Mouse (Mus musculus): ENCODE results near the gene Mrpl58. TPM values are rescaled to one million over a fixed set of nuclear protein-coding genes. Genes with fewer than 3 reads are reported as not detected.

Mrpl58 gene
- total and polyA plus RNA-seq, 2 experiments from 2014 or later: 107 to 224 TPM

DNA sequence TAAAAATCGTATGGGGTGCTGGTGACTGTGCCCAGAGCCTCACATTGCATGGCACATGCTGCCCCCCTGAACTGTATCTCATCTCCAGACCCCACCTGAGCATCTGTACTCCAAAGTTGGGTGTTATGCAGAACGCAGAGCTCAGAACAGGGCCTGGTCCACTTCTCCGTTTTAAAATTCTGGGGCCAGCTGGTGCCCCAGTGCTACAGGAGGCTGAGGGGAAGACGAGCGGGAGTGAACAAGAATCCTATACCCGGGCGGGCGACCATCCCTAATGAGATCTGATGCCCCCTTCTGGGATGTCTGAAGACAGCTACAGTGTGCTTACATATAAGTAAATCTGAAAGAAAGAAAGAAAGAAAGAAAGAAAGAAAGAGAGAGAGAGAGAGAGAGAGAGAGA lies 57.4 kb downstream of the Mrpl58 start:
- ATAC-seq (ENCODE audit: insufficient read depth, low read depth) (no peak), DNase-seq (ENCODE audit: low spot score) (no peak)
- 31% methylated on average over 8 of the region's 8 CpGs for WGBS
- TF ChIP-seq EP300 (IDR thresholded peaks at IDR 0.05; ENCODE audit: low read depth) (no peak), CTCF (IDR thresholded peaks at IDR 0.05; ENCODE audit: low read depth) (no peak)
- H3K36me3 ChIP-seq (replicated peaks; ENCODE audit: control insufficient read depth, insufficient read depth, low read length): no peaks in the 10 kb centered on the region
- peaks cover 5% of the 10 kb centered on the region; the same call in 1 of the 2 replicates for H3K4me1 ChIP-seq (ENCODE audit: control insufficient read depth, insufficient read depth)
- no peaks in the 10 kb centered on the region for H3K9me3 ChIP-seq (replicated peaks; ENCODE audit: control insufficient read depth, low read length)
- H3K4me3 ChIP-seq (ENCODE audit: low read depth, low read length): no peak overlapping the region
- H3K4me2 ChIP-seq (ENCODE audit: low read depth, low read length): no peak overlapping the region
- no peaks in the 10 kb centered on the region for H3K27me3 ChIP-seq (ENCODE audit: control insufficient read depth, insufficient read depth, low read length)
- no peak overlapping the region for H3K9ac ChIP-seq (replicated peaks; ENCODE audit: low read depth, low read length)
- H3K27ac ChIP-seq (ENCODE audit: low read depth): no peak overlapping the region

DNA sequence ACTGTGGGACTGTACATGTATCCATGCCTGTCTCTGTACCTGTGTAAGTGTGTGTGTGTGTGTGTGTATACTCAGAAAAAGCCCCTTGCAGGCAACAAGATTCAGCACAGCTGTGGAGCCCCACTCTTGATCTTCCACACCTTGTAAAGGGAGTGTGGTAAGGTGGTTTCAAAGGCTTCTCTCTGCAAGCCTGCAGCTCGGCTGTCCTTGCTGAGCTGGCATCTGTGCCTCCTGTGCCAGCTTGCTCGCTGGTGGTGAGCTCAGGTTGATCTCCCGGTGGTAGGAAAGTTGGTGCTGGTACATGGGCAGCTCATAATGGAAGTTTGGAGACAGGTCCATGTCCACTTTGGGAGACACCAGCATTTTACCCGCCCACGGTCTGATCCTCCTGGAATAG lies 58.3 kb downstream of the Mrpl58 start:
- H3K27ac ChIP-seq (ENCODE audit: low read depth): no peak overlapping the region

More for the DNA sequence above, 58.3 kb downstream of the Mrpl58 start:
- DNase-seq (ENCODE audit: low spot score): no peak
- no peaks in the 10 kb centered on the region for H3K9me3 ChIP-seq (replicated peaks; ENCODE audit: control insufficient read depth, low read length)
- 70% methylated on average over 5 of the region's 5 CpGs for WGBS
- H3K4me2 ChIP-seq (ENCODE audit: low read depth, low read length): peak overlapping the region; percentile 25; the same call in 1 of the 2 replicates
- TF ChIP-seq EP300 (IDR thresholded peaks at IDR 0.05; ENCODE audit: low read depth) (no peak), CTCF (IDR thresholded peaks at IDR 0.05; ENCODE audit: low read depth) (no peak)
- ATAC-seq (ENCODE audit: insufficient read depth, low read depth): no peak
- H3K9ac ChIP-seq (replicated peaks; ENCODE audit: low read depth, low read length): no peak overlapping the region
- no peaks in the 10 kb centered on the region for H3K27me3 ChIP-seq (ENCODE audit: control insufficient read depth, insufficient read depth, low read length)
- peaks cover 5% of the 10 kb centered on the region; the same call in 1 of the 2 replicates for H3K4me1 ChIP-seq (ENCODE audit: control insufficient read depth, insufficient read depth)
- H3K4me3 ChIP-seq (ENCODE audit: low read depth, low read length): no peak overlapping the region; the same call in 1 of the 2 replicates
- H3K36me3 ChIP-seq (replicated peaks; ENCODE audit: control insufficient read depth, insufficient read depth, low read length): no peaks in the 10 kb centered on the region

Small RNAs within 50 kb of the gene (microRNA-seq; reads per million reads assigned to microRNA genes)
- gene Mir3968: not detected

Other genes starting within 250 kb of the Mrpl58 start
- gene Slc9a3r1, start 240.4 kb upstream of the Mrpl58 start, total RNA-seq (2014; rRNA removed; ENCODE audit: low replicate concordance): 11.3 and 13.6 TPM in 2 replicates
- 12.3 and 14.2 TPM in 2 replicates for gene Slc9a3r1, start 240.4 kb upstream of the Mrpl58 start, polyA plus RNA-seq (2015; fragmentation: Nextera tagmentation; extraction: Ambion mirVana)
- 4.1 and 9.0 TPM in 2 replicates for gene Tmem104, start 216.3 kb upstream of the Mrpl58 start, total RNA-seq (2014; rRNA removed; ENCODE audit: low replicate concordance)
- 6.0 and 6.4 TPM in 2 replicates for gene Tmem104, start 216.3 kb upstream of the Mrpl58 start, polyA plus RNA-seq (2015; fragmentation: Nextera tagmentation; extraction: Ambion mirVana)
- gene Nat9, start 215.9 kb upstream of the Mrpl58 start, total RNA-seq (2014; rRNA removed; ENCODE audit: low replicate concordance): 7.7 and 8.0 TPM in 2 replicates
- gene Nat9, start 215.9 kb upstream of the Mrpl58 start, polyA plus RNA-seq (2015; fragmentation: Nextera tagmentation; extraction: Ambion mirVana): 21.1 and 21.6 TPM in 2 replicates
- 0.15 and 1.6 TPM in 2 replicates for gene Grin2c, start 136.5 kb upstream of the Mrpl58 start, total RNA-seq (2014; rRNA removed; ENCODE audit: low replicate concordance)
- gene Grin2c, start 136.5 kb upstream of the Mrpl58 start, polyA plus RNA-seq (2015; fragmentation: Nextera tagmentation; extraction: Ambion mirVana): not detected in 2 replicates
- 13.8 and 18.2 TPM in 2 replicates for gene Fdxr, start 126.7 kb upstream of the Mrpl58 start, total RNA-seq (2014; rRNA removed; ENCODE audit: low replicate concordance)
- 9.6 and 10.1 TPM in 2 replicates for gene Fdxr, start 126.7 kb upstream of the Mrpl58 start, polyA plus RNA-seq (2015; fragmentation: Nextera tagmentation; extraction: Ambion mirVana)
- 2.9 and 3.5 TPM in 2 replicates for gene Fads6, start 106.1 kb upstream of the Mrpl58 start, total RNA-seq (2014; rRNA removed; ENCODE audit: low replicate concordance)
- gene Fads6, start 106.1 kb upstream of the Mrpl58 start, polyA plus RNA-seq (2015; fragmentation: Nextera tagmentation; extraction: Ambion mirVana): 0.33 and 0.34 TPM in 2 replicates
- gene Otop2, start 96.6 kb upstream of the Mrpl58 start, total RNA-seq (2014; rRNA removed; ENCODE audit: low replicate concordance): 0.12 TPM in 1 of 2 replicates, not detected in the other
- gene Otop2, start 96.6 kb upstream of the Mrpl58 start, polyA plus RNA-seq (2015; fragmentation: Nextera tagmentation; extraction: Ambion mirVana): not detected in 2 replicates
- gene Ush1g, start 81.7 kb upstream of the Mrpl58 start, total RNA-seq (2014; rRNA removed; ENCODE audit: low replicate concordance): 0.31 TPM in 1 of 2 replicates, not detected in the other
- 0.03 and 0.05 TPM in 2 replicates for gene Ush1g, start 81.7 kb upstream of the Mrpl58 start, polyA plus RNA-seq (2015; fragmentation: Nextera tagmentation; extraction: Ambion mirVana)
- gene Otop3, start 69.0 kb upstream of the Mrpl58 start, total RNA-seq (2014; rRNA removed; ENCODE audit: low replicate concordance): not detected in 2 replicates
- not detected in 2 replicates for gene Otop3, start 69.0 kb upstream of the Mrpl58 start, polyA plus RNA-seq (2015; fragmentation: Nextera tagmentation; extraction: Ambion mirVana)
- 8.3 and 11.9 TPM in 2 replicates for gene Hid1, start 36.0 kb upstream of the Mrpl58 start, total RNA-seq (2014; rRNA removed; ENCODE audit: low replicate concordance)
- gene Hid1, start 36.0 kb upstream of the Mrpl58 start, polyA plus RNA-seq (2015; fragmentation: Nextera tagmentation; extraction: Ambion mirVana): 5.3 and 5.4 TPM in 2 replicates
- 23.1 and 26.7 TPM in 2 replicates for gene Cdr2l, start 21.8 kb upstream of the Mrpl58 start, total RNA-seq (2014; rRNA removed; ENCODE audit: low replicate concordance)
- 5.2 and 5.6 TPM in 2 replicates for gene Cdr2l, start 21.8 kb upstream of the Mrpl58 start, polyA plus RNA-seq (2015; fragmentation: Nextera tagmentation; extraction: Ambion mirVana)
- gene Atp5h, start 16.2 kb downstream of the Mrpl58 start, total RNA-seq (2014; rRNA removed; ENCODE audit: low replicate concordance): 991 and 1,040 TPM in 2 replicates
- gene Atp5h, start 16.2 kb downstream of the Mrpl58 start, polyA plus RNA-seq (2015; fragmentation: Nextera tagmentation; extraction: Ambion mirVana): 4,106 and 4,345 TPM in 2 replicates
- gene Kctd2, start 16.4 kb downstream of the Mrpl58 start, total RNA-seq (2014; rRNA removed; ENCODE audit: low replicate concordance): 8.3 and 8.4 TPM in 2 replicates
- 15.1 and 15.6 TPM in 2 replicates for gene Kctd2, start 16.4 kb downstream of the Mrpl58 start, polyA plus RNA-seq (2015; fragmentation: Nextera tagmentation; extraction: Ambion mirVana)
- gene Trim80, start 36.8 kb downstream of the Mrpl58 start, total RNA-seq (2014; rRNA removed; ENCODE audit: low replicate concordance): not detected in 2 replicates
- gene Trim80, start 36.8 kb downstream of the Mrpl58 start, polyA plus RNA-seq (2015; fragmentation: Nextera tagmentation; extraction: Ambion mirVana): 0.18 and 0.26 TPM in 2 replicates
- 0.99 and 3.8 TPM in 2 replicates for gene Slc16a5, start 58.7 kb downstream of the Mrpl58 start, total RNA-seq (2014; rRNA removed; ENCODE audit: low replicate concordance)
- gene Slc16a5, start 58.7 kb downstream of the Mrpl58 start, polyA plus RNA-seq (2015; fragmentation: Nextera tagmentation; extraction: Ambion mirVana): 0.11 and 0.15 TPM in 2 replicates
- 1.8 and 8.7 TPM in 2 replicates for gene Armc7, start 71.9 kb downstream of the Mrpl58 start, total RNA-seq (2014; rRNA removed; ENCODE audit: low replicate concordance)
- 3.3 TPM in 2 replicates for gene Armc7, start 71.9 kb downstream of the Mrpl58 start, polyA plus RNA-seq (2015; fragmentation: Nextera tagmentation; extraction: Ambion mirVana)
- 24.5 and 28.0 TPM in 2 replicates for gene Nt5c, start 88.1 kb downstream of the Mrpl58 start, total RNA-seq (2014; rRNA removed; ENCODE audit: low replicate concordance)
- gene Nt5c, start 88.1 kb downstream of the Mrpl58 start, polyA plus RNA-seq (2015; fragmentation: Nextera tagmentation; extraction: Ambion mirVana): 49.8 and 53.7 TPM in 2 replicates
- 433 and 473 TPM in 2 replicates for gene Jpt1, start 110.6 kb downstream of the Mrpl58 start, total RNA-seq (2014; rRNA removed; ENCODE audit: low replicate concordance)
- 496 and 503 TPM in 2 replicates for gene Jpt1, start 110.6 kb downstream of the Mrpl58 start, polyA plus RNA-seq (2015; fragmentation: Nextera tagmentation; extraction: Ambion mirVana)
- 320 and 327 TPM in 2 replicates for gene Sumo2, start 132.5 kb downstream of the Mrpl58 start, total RNA-seq (2014; rRNA removed; ENCODE audit: low replicate concordance)
- gene Sumo2, start 132.5 kb downstream of the Mrpl58 start, polyA plus RNA-seq (2015; fragmentation: Nextera tagmentation; extraction: Ambion mirVana): 549 and 562 TPM in 2 replicates
- 32.3 and 102 TPM in 2 replicates for gene Nup85, start 160.7 kb downstream of the Mrpl58 start, total RNA-seq (2014; rRNA removed; ENCODE audit: low replicate concordance)
- gene Nup85, start 160.7 kb downstream of the Mrpl58 start, polyA plus RNA-seq (2015; fragmentation: Nextera tagmentation; extraction: Ambion mirVana): 33.9 and 40.8 TPM in 2 replicates
- 53.1 and 56.7 TPM in 2 replicates for gene Mrps7, start 200.2 kb downstream of the Mrpl58 start, total RNA-seq (2014; rRNA removed; ENCODE audit: low replicate concordance)
- 85.1 and 86.4 TPM in 2 replicates for gene Mrps7, start 200.2 kb downstream of the Mrpl58 start, polyA plus RNA-seq (2015; fragmentation: Nextera tagmentation; extraction: Ambion mirVana)
- gene Gga3, start 200.3 kb downstream of the Mrpl58 start, total RNA-seq (2014; rRNA removed; ENCODE audit: low replicate concordance): 11.8 and 24.0 TPM in 2 replicates
- 7.0 and 7.2 TPM in 2 replicates for gene Gga3, start 200.3 kb downstream of the Mrpl58 start, polyA plus RNA-seq (2015; fragmentation: Nextera tagmentation; extraction: Ambion mirVana)
- gene Mif4gd, start 209.2 kb downstream of the Mrpl58 start, total RNA-seq (2014; rRNA removed; ENCODE audit: low replicate concordance): 31.5 and 38.4 TPM in 2 replicates
- 34.1 and 34.5 TPM in 2 replicates for gene Mif4gd, start 209.2 kb downstream of the Mrpl58 start, polyA plus RNA-seq (2015; fragmentation: Nextera tagmentation; extraction: Ambion mirVana)
- 25.0 and 35.1 TPM in 2 replicates for gene Slc25a19, start 224.5 kb downstream of the Mrpl58 start, total RNA-seq (2014; rRNA removed; ENCODE audit: low replicate concordance)
- gene Slc25a19, start 224.5 kb downstream of the Mrpl58 start, polyA plus RNA-seq (2015; fragmentation: Nextera tagmentation; extraction: Ambion mirVana): 35.0 and 41.0 TPM in 2 replicates